Mouse (Mus musculus) kidney, postnatal 14 days (tissue): ENCODE results near the gene Ric8b.

Source experiments
- DNase-seq: peaks from one replicate; pipeline ENCODE4 v3.0.0; 2022; ENCODE audit warnings: mixed read lengths

Gene Ric8b

GRCm38 (mm10) chr10:84916810-84917730, at the start of gene Ric8b:
TSS of gene Ric8b (plus strand) at chr10:84917616.
- peak; percentile 96 for DNase-seq

- no peak for DNase-seq
Measured at GRCm38 (mm10) chr10:84871285-84871684, 46.1 kb upstream of the Ric8b start.

GRCm38 (mm10) chr10:84871921-84872320, 45.5 kb upstream of the Ric8b start:
- no peak for DNase-seq

- DNase-seq: no peak
Measured at GRCm38 (mm10) chr10:84879823-84880571, 37.4 kb upstream of the Ric8b start.

GRCm38 (mm10) chr10:84882528-84882927, 34.9 kb upstream of the Ric8b start:
- no peak for DNase-seq

- DNase-seq: no peak
Measured at GRCm38 (mm10) chr10:84885341-84885884, 32.0 kb upstream of the Ric8b start.

- peak; percentile 64 for DNase-seq
Measured at GRCm38 (mm10) chr10:84886221-84886627, 31.2 kb upstream of the Ric8b start.

GRCm38 (mm10) chr10:84886785-84887184, 30.6 kb upstream of the Ric8b start:
- DNase-seq: peak; percentile 63

GRCm38 (mm10) chr10:84889096-84889846, 28.1 kb upstream of the Ric8b start:
- no peak for DNase-seq

GRCm38 (mm10) chr10:84895810-84896358, 21.5 kb upstream of the Ric8b start:
- DNase-seq: no peak

- no peak for DNase-seq
Measured at GRCm38 (mm10) chr10:84896941-84897930, 20.2 kb upstream of the Ric8b start.

GRCm38 (mm10) chr10:84898144-84898979, 19.1 kb upstream of the Ric8b start:
- DNase-seq: no peak

- no peak for DNase-seq
Measured at GRCm38 (mm10) chr10:84901676-84902075, 15.7 kb upstream of the Ric8b start.

GRCm38 (mm10) chr10:84902213-84902612, 15.2 kb upstream of the Ric8b start:
- DNase-seq: no peak

- peak; percentile 40 for DNase-seq
Measured at GRCm38 (mm10) chr10:84903307-84903706, 14.1 kb upstream of the Ric8b start.

GRCm38 (mm10) chr10:84903742-84904141, 13.7 kb upstream of the Ric8b start:
- peak; percentile 26 for DNase-seq

GRCm38 (mm10) chr10:84906895-84907294, 10.5 kb upstream of the Ric8b start:
- DNase-seq: no peak

GRCm38 (mm10) chr10:84908006-84908405, 9.4 kb upstream of the Ric8b start:
- DNase-seq: no peak

- no peak for DNase-seq
Measured at GRCm38 (mm10) chr10:84908471-84908870, 8.9 kb upstream of the Ric8b start.
